Mouse (Mus musculus) forebrain, embryonic 14.5 days (tissue): ENCODE data around the gene Cdk20. TPM values are rescaled to one million over a fixed set of nuclear protein-coding genes. Genes with fewer than 3 reads are reported as not detected.

ENCODE experiments used
- ATAC-seq: fragments of 200-750 bp; cut with Nextera tagmentation; 2 replicates; pipeline ENCODE4 v1.8.0; 2017; ENCODE audit warnings: mild to moderate bottlenecking, moderate library complexity
- DNase-seq: peaks from one replicate; pipeline ENCODE4 v3.0.0-alpha.2; 2015; ENCODE audit warnings: low spot score
- H3K27ac ChIP-seq: fragments of 300-500 bp; sonication (generic); 2 replicates; pipeline ENCODE4 v1.5.1; 2014; ENCODE audit warnings: low read depth, mild to moderate bottlenecking, control low read depth, low read length, moderate library complexity
- H3K27me3 ChIP-seq: fragments of 300-500 bp; sonication (generic); replicated peaks from 2 replicates; pipeline ENCODE4 v1.6.1; 2014; ENCODE audit warnings: low read length, control low read depth, mixed read lengths; ENCODE audit not compliant: control insufficient read depth, insufficient read depth
- H3K36me3 ChIP-seq: fragments of 300-500 bp; sonication (generic); 2 replicates; pipeline ENCODE4 v1.6.1; 2014; ENCODE audit warnings: low read length, control low read depth; ENCODE audit not compliant: control insufficient read depth, insufficient read depth
- H3K4me1 ChIP-seq: fragments of 300-500 bp; sonication (generic); 2 replicates; pipeline ENCODE4 v1.6.1; 2014; ENCODE audit warnings: antibody characterized with exemption, low read length, control low read depth; ENCODE audit not compliant: control insufficient read depth, insufficient read depth
- H3K4me2 ChIP-seq: fragments of 300-500 bp; sonication (generic); 2 replicates; pipeline ENCODE4 v1.6.1; 2014; ENCODE audit warnings: mild to moderate bottlenecking, control low read depth, low read length
- H3K4me3 ChIP-seq: fragments of 300-500 bp; sonication (generic); 2 replicates; pipeline ENCODE4 v1.5.1; 2014; ENCODE audit warnings: low read depth, low read length, control low read depth
- H3K9ac ChIP-seq: fragments of 300-500 bp; sonication (generic); 2 replicates; pipeline ENCODE4 v1.6.1; 2014; ENCODE audit warnings: mild to moderate bottlenecking, low read length, control low read depth, moderate library complexity
- H3K9me3 ChIP-seq: fragments of 300-500 bp; sonication (generic); replicated peaks from 2 replicates; pipeline ENCODE4 v1.6.1; 2016; ENCODE audit warnings: low read length, control low read depth, mixed read lengths; ENCODE audit not compliant: control insufficient read depth
- WGBS: fragments of 180-500 bp; shearing (Covaris S2); extraction: QIAGEN DNeasy Blood & Tissue Kit; methylation state at CpG from one replicate; pipeline ENCODE4 v1.1.7; 2014; 5-methylcytosine and 5-hydroxymethylcytosine counted together
- polyA plus RNA-seq: library from polyadenylated mRNA; unstranded; fragments of >200 nt; fragmentation: Nextera tagmentation; extraction: Ambion mirVana; gene quantifications from 2 replicates; pipeline ENCODE4 v1.2.1, GENCODE M21; 2014

The Cdk20 gene
- polyA plus RNA-seq, 1 experiment from 2014 or later, result 22.0 TPM

GRCm38 (mm10) chr13:64438863-64439452, 6.8 kb downstream of the Cdk20 start:
- no peaks in the 10 kb centered on the region for H3K27me3 ChIP-seq
- no peaks in the 10 kb centered on the region for H3K4me1 ChIP-seq
- H3K9ac ChIP-seq, result no peak overlapping the region
- DNase-seq (peak; percentile 81), ATAC-seq (peak; percentile 69)
- H3K27ac ChIP-seq, result no peak overlapping the region
- H3K36me3 ChIP-seq, result peaks cover 7% of the 10 kb centered on the region; the same call in 1 of the 2 replicates
- H3K9me3 ChIP-seq, result no peaks in the 10 kb centered on the region
- H3K4me3 ChIP-seq, result no peak overlapping the region
- WGBS, result 54% methylated on average over 9 of the region's 9 CpGs
- H3K4me2 ChIP-seq, result no peak overlapping the region

- H3K9me3 ChIP-seq, result no peaks in the 10 kb centered on the region
- no peak overlapping the region for H3K9ac ChIP-seq
- peak; percentile 38 for ATAC-seq
- peaks cover 7% of the 10 kb centered on the region; the same call in 1 of the 2 replicates for H3K36me3 ChIP-seq
- no peak overlapping the region for H3K4me2 ChIP-seq
- no peaks in the 10 kb centered on the region for H3K4me1 ChIP-seq
- no peak overlapping the region for H3K4me3 ChIP-seq
- H3K27ac ChIP-seq, result no peak overlapping the region
- no peak for DNase-seq
- WGBS, result 92% methylated on average over 5 of the region's 5 CpGs
- H3K27me3 ChIP-seq, result no peaks in the 10 kb centered on the region
These were observed 7.4 kb downstream of the Cdk20 start for GRCm38 (mm10) chr13:64439471-64439870.

GRCm38 (mm10) chr13:64440592-64440991, 8.5 kb downstream of the Cdk20 start:
- Histone ChIP-seq H3K4me3 (no peak overlapping the region), H3K27me3 (no peaks in the 10 kb centered on the region), H3K4me2 (no peak overlapping the region), H3K27ac (no peak overlapping the region), H3K4me1 (no peaks in the 10 kb centered on the region), H3K36me3 (peaks cover 7% of the 10 kb centered on the region; the same call in 1 of the 2 replicates), H3K9me3 (no peaks in the 10 kb centered on the region), H3K9ac (no peak overlapping the region)
- no peak for DNase-seq
- ATAC-seq, result no peak
- WGBS, result 85% methylated on average over 4 of the region's 4 CpGs

GRCm38 (mm10) chr13:64443263-64443894, 11.3 kb downstream of the Cdk20 start:
- peak; percentile 86 for DNase-seq
- WGBS, result 61% methylated on average over 4 of the region's 4 CpGs

GRCm38 (mm10) chr13:64445254-64445920, 13.3 kb downstream of the Cdk20 start:
- H3K27me3 ChIP-seq, result no peaks in the 10 kb centered on the region
- no peak overlapping the region for H3K27ac ChIP-seq
- no peak for ATAC-seq
- no peak overlapping the region for H3K4me3 ChIP-seq
- 75% methylated on average over 9 of the region's 9 CpGs for WGBS
- H3K9me3 ChIP-seq, result no peaks in the 10 kb centered on the region
- DNase-seq, result no peak
- no peaks in the 10 kb centered on the region for H3K4me1 ChIP-seq
- H3K4me2 ChIP-seq, result no peak overlapping the region
- H3K36me3 ChIP-seq, result no peaks in the 10 kb centered on the region
- H3K9ac ChIP-seq, result no peak overlapping the region

More at GRCm38 (mm10) chr13:64443263-64443894, 11.3 kb downstream of the Cdk20 start:
- Histone ChIP-seq H3K4me1 (no peaks in the 10 kb centered on the region), H3K27me3 (no peaks in the 10 kb centered on the region), H3K9ac (no peak overlapping the region), H3K9me3 (no peaks in the 10 kb centered on the region), H3K4me2 (no peak overlapping the region), H3K4me3 (no peak overlapping the region), H3K36me3 (peaks cover 3% of the 10 kb centered on the region; the same call in 1 of the 2 replicates), H3K27ac (no peak overlapping the region)
- peak; percentile 57 for ATAC-seq

- H3K27ac ChIP-seq, result no peak overlapping the region
- H3K36me3 ChIP-seq, result no peaks in the 10 kb centered on the region
- H3K4me2 ChIP-seq, result no peak overlapping the region
- H3K27me3 ChIP-seq, result no peaks in the 10 kb centered on the region
- no peak overlapping the region for H3K9ac ChIP-seq
- H3K4me3 ChIP-seq, result no peak overlapping the region
- ATAC-seq, result peak; percentile 52; the same call in 1 of the 2 replicates
- DNase-seq, result peak; percentile 59
- H3K4me1 ChIP-seq, result no peaks in the 10 kb centered on the region
- 0% methylated on average over 1 of the region's 1 CpGs for WGBS
- no peaks in the 10 kb centered on the region for H3K9me3 ChIP-seq
These were observed 15.8 kb downstream of the Cdk20 start for GRCm38 (mm10) chr13:64447947-64448346.

GRCm38 (mm10) chr13:64448729-64449128, 16.6 kb downstream of the Cdk20 start:
- no peak for ATAC-seq
- WGBS, result 87% methylated on average over 5 of the region's 5 CpGs

GRCm38 (mm10) chr13:64450001-64450794, 18.1 kb downstream of the Cdk20 start:
- WGBS, result 82% methylated on average over 7 of the region's 7 CpGs

More at GRCm38 (mm10) chr13:64448729-64449128, 16.6 kb downstream of the Cdk20 start:
- no peaks in the 10 kb centered on the region for H3K36me3 ChIP-seq
- no peaks in the 10 kb centered on the region for H3K27me3 ChIP-seq
- no peak overlapping the region for H3K27ac ChIP-seq
- H3K4me3 ChIP-seq, result no peak overlapping the region
- no peaks in the 10 kb centered on the region for H3K4me1 ChIP-seq
- H3K9me3 ChIP-seq, result no peaks in the 10 kb centered on the region
- H3K4me2 ChIP-seq, result no peak overlapping the region
- no peak overlapping the region for H3K9ac ChIP-seq
- no peak for DNase-seq

More at GRCm38 (mm10) chr13:64450001-64450794, 18.1 kb downstream of the Cdk20 start:
- ATAC-seq, result no peak
- no peaks in the 10 kb centered on the region for H3K36me3 ChIP-seq
- H3K9ac ChIP-seq, result no peak overlapping the region
- H3K4me2 ChIP-seq, result no peak overlapping the region
- no peak overlapping the region for H3K27ac ChIP-seq
- DNase-seq, result no peak
- H3K4me1 ChIP-seq, result no peaks in the 10 kb centered on the region
- H3K27me3 ChIP-seq, result no peaks in the 10 kb centered on the region
- H3K4me3 ChIP-seq, result no peak overlapping the region
- H3K9me3 ChIP-seq, result no peaks in the 10 kb centered on the region
